In genomic region chr5:24979312-24979967, GRCm38 (mm10) we compare ENCODE assay signal across 13 mouse cellular contexts.
DNase-seq lines count a peak whose midpoint lies in the region; ATAC-seq lines count a peak whose summit lies in the region.
"Had no signal": no experiment of that assay in that cellular context is flagged by ENCODE, and none has a peak within 500 bp of the region (broad histone marks: within the 10 kb centered on the region; RNA-seq: fewer than 3 reads in every experiment).

No protein-coding gene starts in this region.

- no peaks in the 10 kb centered on the region; the same call in 1 of the 2 replicates for H3K27me3 ChIP-seq in heart, embryonic 13.5 days (replicated peaks)
- H3K27me3 ChIP-seq in liver, embryonic 16.5 days (ENCODE audit: control insufficient read depth, insufficient read depth, low read depth, low read length) = no peaks in the 10 kb centered on the region
- H3K27me3 ChIP-seq: limb, embryonic 15.5 days; midbrain, embryonic 12.5 days had no signal

- H3K9ac ChIP-seq in heart, embryonic 13.5 days = peak overlapping the region; percentile 53
- H3K9ac ChIP-seq in liver, embryonic 16.5 days (ENCODE audit: low read depth, low read length) = no peak overlapping the region
- H3K9ac ChIP-seq: limb, embryonic 15.5 days; midbrain, embryonic 12.5 days had no signal

- H3K4me2 ChIP-seq in heart, embryonic 13.5 days = no peak overlapping the region; the same call in 1 of the 2 replicates
- H3K4me2 ChIP-seq in liver, embryonic 16.5 days (ENCODE audit: low read depth, low read length) = no peak overlapping the region
- H3K4me2 ChIP-seq: limb, embryonic 15.5 days; midbrain, embryonic 12.5 days had no signal

- H3K36me3 ChIP-seq in heart, embryonic 13.5 days = no peaks in the 10 kb centered on the region
- no peaks in the 10 kb centered on the region for H3K36me3 ChIP-seq in liver, embryonic 16.5 days (ENCODE audit: control insufficient read depth, insufficient read depth)
- H3K36me3 ChIP-seq: limb, embryonic 15.5 days; midbrain, embryonic 12.5 days had no signal

- no peaks in the 10 kb centered on the region for H3K9me3 ChIP-seq in heart, embryonic 13.5 days
- H3K9me3 ChIP-seq in liver, embryonic 16.5 days (replicated peaks; ENCODE audit: control insufficient read depth, low read length) = no peaks in the 10 kb centered on the region
- H3K9me3 ChIP-seq: limb, embryonic 15.5 days; midbrain, embryonic 12.5 days had no signal

- no peak overlapping the region for H3K4me3 ChIP-seq in heart, embryonic 13.5 days
- no peak overlapping the region for H3K4me3 ChIP-seq in liver, embryonic 16.5 days (ENCODE audit: low read depth, low read length)
- H3K4me3 ChIP-seq: gastrocnemius, adult 2 months; limb, embryonic 15.5 days; midbrain, embryonic 12.5 days had no signal

- H3K27ac ChIP-seq in heart, embryonic 13.5 days (replicated peaks) = peak overlapping the region; percentile 95
- no peak overlapping the region for H3K27ac ChIP-seq in liver, embryonic 16.5 days (ENCODE audit: low read length)
- H3K27ac ChIP-seq: gastrocnemius, adult 2 months; limb, embryonic 15.5 days; midbrain, embryonic 12.5 days had no signal

- 29% methylated on average over 4 of the region's 4 CpGs for WGBS in heart, embryonic 13.5 days
- 14% methylated on average over 4 of the region's 4 CpGs for WGBS in liver, embryonic 16.5 days (ENCODE audit: insufficient replicate concordance)

- peaks cover 98% of the 10 kb centered on the region for H3K4me1 ChIP-seq in heart, embryonic 13.5 days
- peaks cover 18% of the 10 kb centered on the region for H3K4me1 ChIP-seq in liver, embryonic 16.5 days (ENCODE audit: control insufficient read depth, low read depth, low read length)

- peak; percentile 28; the same call in 1 of the 2 replicates for ATAC-seq in heart, embryonic 13.5 days (ENCODE audit: extremely low read depth, insufficient number of reproducible peaks, low FRiP score, low TSS enrichment)
- peak; percentile 40; the same call in 1 of the 2 replicates for ATAC-seq in common myeloid progenitor, adult 5-6 weeks (replicated peaks; ENCODE audit: low read depth, poor library complexity, severe bottlenecking)
- ATAC-seq in liver, embryonic 16.5 days (ENCODE audit: low read depth) = peak; percentile 67
- ATAC-seq: hindbrain, embryonic 16.5 days had no signal

- DNase-seq in heart, adult 8-10 months (ENCODE audit: low spot score) = no peak
- DNase-seq in A20 (ENCODE audit: low read depth, low spot score) = peak; percentile 49
- no peak for DNase-seq in frontal cortex, postnatal 10 days (ENCODE audit: low spot score in 2 of 2)
- DNase-seq in urinary bladder, adult 2 months (ENCODE audit: low spot score) = no peak
- no peak for DNase-seq in right cerebral cortex, postnatal 14 days
- DNase-seq: cerebellum, postnatal 14 days; gastrocnemius, adult 2 months had no signal
